Mouse (Mus musculus): Measurements from ENCODE around the gene Gm3618. TPM values are rescaled to one million over a fixed set of nuclear protein-coding genes. Genes with fewer than 3 reads are reported as not detected.
"Not testable (repeated sequence)": the region's sequence is repeated elsewhere in the genome, so short reads cannot be mapped to it uniquely, and the experiment has no call there.

Gm3618 gene
- polyA plus RNA-seq (2015; fragmentation: Nextera tagmentation; extraction: Ambion mirVana) = not detected in 2 replicates

DNA sequence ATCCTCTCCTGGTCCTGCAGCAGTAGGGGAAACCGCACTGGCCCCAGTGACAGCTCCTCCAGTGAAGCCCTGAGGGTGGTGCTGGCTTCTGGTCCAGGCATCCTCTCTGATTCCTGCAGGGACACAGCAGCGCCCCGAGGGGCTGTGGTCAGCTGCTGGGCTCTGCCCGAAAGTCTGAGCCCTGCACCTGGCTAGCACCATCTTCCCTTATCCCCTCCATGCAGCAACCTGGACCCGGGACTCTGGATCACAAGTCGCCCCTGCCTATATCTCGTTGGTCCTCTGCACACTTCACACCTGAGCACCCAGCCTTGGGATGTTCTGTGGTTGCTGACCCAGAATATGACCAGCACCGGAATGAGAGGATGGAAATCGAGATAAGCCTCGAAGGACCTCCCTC is at the start of gene Gm3618:
Gene Gm3618, minus strand, starts transcription at position 101 of the 400 bp plus-strand sequence.
- H3K4me1 ChIP-seq (replicated peaks; ENCODE audit: control insufficient read depth, insufficient read depth, low read length); H3K27me3 ChIP-seq (replicated peaks; ENCODE audit: control insufficient read depth, insufficient read depth, low read length); ATAC-seq; H3K9me3 ChIP-seq (ENCODE audit: control insufficient read depth, low read length); H3K27ac ChIP-seq (ENCODE audit: low read length); H3K4me2 ChIP-seq (ENCODE audit: low read length); H3K9ac ChIP-seq (replicated peaks; ENCODE audit: low read depth, low read length); H3K36me3 ChIP-seq (ENCODE audit: control insufficient read depth, insufficient read depth); H3K4me3 ChIP-seq (replicated peaks; ENCODE audit: low read length): not testable (repeated sequence)
- WGBS = no CpG with 5 or more reads among the region's 10 CpGs

GRCm38 (mm10) chr14:6390219-6390618 is 46.7 kb upstream of the Gm3618 start, which contains the start of gene Gm16440:
Gm16440 (minus strand) TSS chr14:6390319.
- H3K4me2 ChIP-seq (ENCODE audit: low read length); ATAC-seq; H3K9ac ChIP-seq (replicated peaks; ENCODE audit: low read depth, low read length); H3K4me3 ChIP-seq (replicated peaks; ENCODE audit: low read length); H3K9me3 ChIP-seq (ENCODE audit: control insufficient read depth, low read length); H3K27ac ChIP-seq (ENCODE audit: low read length); H3K27me3 ChIP-seq (replicated peaks; ENCODE audit: control insufficient read depth, insufficient read depth, low read length); H3K36me3 ChIP-seq (ENCODE audit: control insufficient read depth, insufficient read depth); H3K4me1 ChIP-seq (replicated peaks; ENCODE audit: control insufficient read depth, insufficient read depth, low read length): not testable (repeated sequence)
- 85% methylated on average over 2 of the region's 4 CpGs for WGBS

DNA sequence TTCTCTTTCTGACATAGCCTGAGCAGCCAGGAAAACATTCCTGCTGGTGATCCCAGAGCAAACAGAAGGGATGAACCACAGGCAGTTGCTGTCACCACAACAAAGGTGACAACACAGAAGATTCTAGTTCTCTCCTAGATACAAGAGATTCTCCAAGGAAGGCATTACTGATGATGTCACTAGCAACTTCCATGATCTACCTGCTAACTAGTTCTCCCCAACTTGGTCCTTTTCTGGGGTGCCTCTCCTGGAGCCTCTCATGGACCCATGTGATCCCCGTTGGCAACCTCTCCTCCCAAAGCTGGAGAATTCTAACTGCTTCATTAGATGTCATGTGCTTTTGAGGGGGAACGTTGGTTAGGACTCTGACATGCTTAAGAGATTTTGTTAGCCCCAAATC is 38.7 kb downstream of the Gm3618 start, which contains the start of gene Gm21103:
Gene Gm21103, minus strand, starts transcription at position 101 of the 400 bp plus-strand sequence.
- H3K4me1 ChIP-seq (replicated peaks; ENCODE audit: control insufficient read depth, insufficient read depth, low read length); H3K9me3 ChIP-seq (ENCODE audit: control insufficient read depth, low read length); H3K27me3 ChIP-seq (replicated peaks; ENCODE audit: control insufficient read depth, insufficient read depth, low read length); H3K4me3 ChIP-seq (replicated peaks; ENCODE audit: low read length); H3K4me2 ChIP-seq (ENCODE audit: low read length); H3K36me3 ChIP-seq (ENCODE audit: control insufficient read depth, insufficient read depth); H3K27ac ChIP-seq (ENCODE audit: low read length); ATAC-seq; H3K9ac ChIP-seq (replicated peaks; ENCODE audit: low read depth, low read length): not testable (repeated sequence)
- WGBS = 77% methylated on average over 2 of the region's 2 CpGs

DNA sequence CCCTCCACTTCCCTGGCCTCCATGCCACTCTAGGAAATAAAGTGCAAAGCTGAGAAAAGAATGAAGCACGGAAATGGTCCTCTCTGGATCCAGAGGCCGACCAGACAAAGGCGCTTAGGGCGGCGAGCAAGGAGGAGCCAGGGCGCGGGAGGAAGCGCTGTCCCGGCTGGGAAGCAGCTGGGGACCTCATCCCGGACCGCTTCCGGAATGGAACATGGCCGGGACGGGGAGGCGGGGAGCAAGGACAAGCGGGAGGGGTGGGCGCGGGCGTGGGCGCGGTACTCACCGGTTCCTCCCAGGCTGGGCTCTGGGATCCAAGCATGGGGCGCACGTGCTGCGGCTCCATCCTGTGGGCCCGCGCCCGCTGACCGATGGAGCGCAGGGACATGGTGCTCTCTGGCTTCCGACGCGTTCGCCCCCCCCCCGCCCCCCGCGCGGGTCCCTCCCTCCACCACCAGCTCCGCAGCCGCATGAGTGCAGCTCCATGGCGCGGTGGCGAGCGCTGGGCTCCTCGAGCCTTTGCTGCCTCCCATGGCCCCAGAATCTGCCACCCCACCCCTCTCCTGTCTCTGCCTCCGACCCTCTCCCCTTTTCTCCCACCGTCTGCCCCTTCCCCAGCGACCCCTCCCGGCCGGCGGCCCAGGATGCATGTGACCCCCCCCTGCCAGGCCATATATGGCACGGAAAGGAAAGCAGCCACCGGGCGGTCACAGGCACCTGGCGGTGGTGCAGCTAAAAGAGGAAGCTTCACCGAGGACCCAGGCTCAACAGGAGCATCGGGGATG is 56.4 kb downstream of the Gm3618 start, which contains the start of gene Gm3411:
Gene Gm3411, minus strand, starts transcription at position 320 of the 785 bp plus-strand sequence.
- ATAC-seq; H3K36me3 ChIP-seq (ENCODE audit: control insufficient read depth, insufficient read depth); H3K4me1 ChIP-seq (replicated peaks; ENCODE audit: control insufficient read depth, insufficient read depth, low read length); H3K9me3 ChIP-seq (ENCODE audit: control insufficient read depth, low read length); H3K27me3 ChIP-seq (replicated peaks; ENCODE audit: control insufficient read depth, insufficient read depth, low read length); H3K27ac ChIP-seq (ENCODE audit: low read length): not testable (repeated sequence)
- 2% methylated on average over 53 of the region's 57 CpGs for WGBS
- Histone ChIP-seq H3K9ac (replicated peaks; ENCODE audit: low read depth, low read length) (peak within 1 kb of the TSS; percentile 73), H3K4me3 (replicated peaks; ENCODE audit: low read length) (peak within 1 kb of the TSS; percentile 51), H3K4me2 (ENCODE audit: low read length) (peak within 1 kb of the TSS; percentile 56)

Other genes starting within 250 kb of the Gm3618 start
- gene Gm8206, start 249.7 kb downstream of the Gm3618 start, polyA plus RNA-seq (2015; fragmentation: Nextera tagmentation; extraction: Ambion mirVana) = 3.7 and 4.0 TPM in 2 replicates
- gene Gm3468, start 235.0 kb downstream of the Gm3618 start, polyA plus RNA-seq (2015; fragmentation: Nextera tagmentation; extraction: Ambion mirVana) = 3.3 and 3.6 TPM in 2 replicates
- not detected in 2 replicates for gene Gm3476, start 217.9 kb downstream of the Gm3618 start, polyA plus RNA-seq (2015; fragmentation: Nextera tagmentation; extraction: Ambion mirVana)
- gene Gm21560, start 124.4 kb downstream of the Gm3618 start, polyA plus RNA-seq (2015; fragmentation: Nextera tagmentation; extraction: Ambion mirVana) = not detected in 2 replicates
- 5.8 and 6.5 TPM in 2 replicates for gene Gm3411, start 56.4 kb downstream of the Gm3618 start, polyA plus RNA-seq (2015; fragmentation: Nextera tagmentation; extraction: Ambion mirVana)
- gene Gm21103, start 38.8 kb downstream of the Gm3618 start, polyA plus RNA-seq (2015; fragmentation: Nextera tagmentation; extraction: Ambion mirVana) = 0.29 TPM in 1 of 2 replicates, not detected in the other
- not detected in 2 replicates for gene Gm16440, start 46.6 kb upstream of the Gm3618 start, polyA plus RNA-seq (2015; fragmentation: Nextera tagmentation; extraction: Ambion mirVana)
- gene Gm3591, start 68.8 kb upstream of the Gm3618 start, polyA plus RNA-seq (2015; fragmentation: Nextera tagmentation; extraction: Ambion mirVana) = 3.1 and 3.6 TPM in 2 replicates
- gene Gm3594, start 100.9 kb upstream of the Gm3618 start, polyA plus RNA-seq (2015; fragmentation: Nextera tagmentation; extraction: Ambion mirVana) = not detected in 2 replicates
- gene Gm8356, start 193.6 kb upstream of the Gm3618 start, polyA plus RNA-seq (2015; fragmentation: Nextera tagmentation; extraction: Ambion mirVana) = not detected in 2 replicates
- gene Gm3629, start 246.9 kb upstream of the Gm3618 start, polyA plus RNA-seq (2015; fragmentation: Nextera tagmentation; extraction: Ambion mirVana) = 1.0 TPM in 1 of 2 replicates, not detected in the other